Mouse (Mus musculus) cerebellum, adult 2 months (tissue): Measurements from ENCODE around the gene Abca1. TPM values are rescaled to one million over a fixed set of nuclear protein-coding genes. Genes with fewer than 3 reads are reported as not detected.

Source experiments
- DNase-seq, 2 experiments: peaks; one replicate each; pipeline ENCODE4 v3.0.0; 2021
- H3K27ac ChIP-seq: fragments of 200-500 bp; 2 replicates; pipeline ENCODE4 v1.5.1; 2012; ENCODE audit warnings: low read length, control low read depth, inconsistent platforms; ENCODE audit not compliant: insufficient read depth
- H3K27me3 ChIP-seq: fragments of 200-500 bp; 2 replicates; pipeline ENCODE4 v1.6.1; 2012; ENCODE audit warnings: inconsistent platforms, mild to moderate bottlenecking, low read length, moderate library complexity; ENCODE audit not compliant: control insufficient read depth, insufficient read depth
- H3K4me1 ChIP-seq: fragments of 200-500 bp; 2 replicates; pipeline ENCODE4 v1.6.1; 2011; ENCODE audit warnings: low read length; ENCODE audit not compliant: control insufficient read depth, insufficient read depth
- H3K4me3 ChIP-seq: fragments of 200-500 bp; replicated peaks from 2 replicates; pipeline ENCODE3; 2011; ENCODE audit warnings: mild to moderate bottlenecking, low read depth, low read length, control low read depth; ENCODE audit not compliant: insufficient read depth
- CTCF ChIP-seq: fragments of 200-500 bp; IDR thresholded peaks from 2 replicates; pipeline ENCODE4 v1.5.1; 2011; ENCODE audit warnings: low read depth, mild to moderate bottlenecking, control low read depth, low read length, moderate library complexity, borderline replicate concordance; ENCODE audit not compliant: insufficient read depth
- POLR2A ChIP-seq: fragments of 200-500 bp; IDR thresholded peaks from 2 replicates; pipeline ENCODE4 v1.6.1; 2011; ENCODE audit warnings: low read length, control low read depth, borderline replicate concordance; ENCODE audit not compliant: insufficient read depth
- WGBS: fragments of 180-500 bp; shearing (Covaris S2); methylation state at CpG from one replicate; pipeline ENCODE4 v1.1.7; 2018; 5-methylcytosine and 5-hydroxymethylcytosine counted together
- polyA plus RNA-seq: library from polyadenylated mRNA; depleted of rRNA; stranded (reverse); fragments of >200 nt; gene quantifications from 2 replicates; pipeline ENCODE4 v1.2.3, GENCODE M21; 2012

The Abca1 gene
- polyA plus RNA-seq, 1 experiment: 10.0 TPM

GRCm38 (mm10) chr4:53081851-53082250 lies 77.8 kb downstream of the Abca1 start:
- no peak overlapping the region for H3K4me3 ChIP-seq
- DNase-seq: no peak
- no peaks in the 10 kb centered on the region for H3K27me3 ChIP-seq
- no peak overlapping the region for H3K27ac ChIP-seq
- WGBS: 83% methylated on average over 11 of the region's 11 CpGs
- TF ChIP-seq CTCF (no peak), POLR2A (no peak)
- no peaks in the 10 kb centered on the region for H3K4me1 ChIP-seq

- DNase-seq: no peak
- no peak overlapping the region for H3K4me3 ChIP-seq
- no peak for TF ChIP-seq CTCF
- no peak for TF ChIP-seq POLR2A
- no peak overlapping the region for H3K27ac ChIP-seq
- no peaks in the 10 kb centered on the region for H3K27me3 ChIP-seq
- 85% methylated on average over 3 of the region's 3 CpGs for WGBS
- H3K4me1 ChIP-seq: no peaks in the 10 kb centered on the region
These were observed 79.4 kb downstream of the Abca1 start for GRCm38 (mm10) chr4:53080290-53080689.

GRCm38 (mm10) chr4:53078793-53079310 lies 80.8 kb downstream of the Abca1 start:
- 80% methylated on average over 2 of the region's 2 CpGs for WGBS

GRCm38 (mm10) chr4:53076788-53077350 lies 82.8 kb downstream of the Abca1 start:
- H3K27me3 ChIP-seq: no peaks in the 10 kb centered on the region
- H3K27ac ChIP-seq: no peak overlapping the region
- H3K4me1 ChIP-seq: no peaks in the 10 kb centered on the region
- DNase-seq: no peak
- no peak overlapping the region for H3K4me3 ChIP-seq
- TF ChIP-seq CTCF (no peak), POLR2A (no peak)
- 89% methylated on average over 4 of the region's 4 CpGs for WGBS

More at GRCm38 (mm10) chr4:53078793-53079310, 80.8 kb downstream of the Abca1 start:
- no peaks in the 10 kb centered on the region for H3K4me1 ChIP-seq
- no peaks in the 10 kb centered on the region for H3K27me3 ChIP-seq
- no peak overlapping the region for H3K4me3 ChIP-seq
- no peak overlapping the region for H3K27ac ChIP-seq
- DNase-seq: no peak
- TF ChIP-seq CTCF (no peak), POLR2A (no peak)

GRCm38 (mm10) chr4:53073025-53073424 lies 86.7 kb downstream of the Abca1 start:
- H3K4me3 ChIP-seq: no peak overlapping the region
- no peaks in the 10 kb centered on the region for H3K27me3 ChIP-seq
- H3K27ac ChIP-seq: no peak overlapping the region
- no peaks in the 10 kb centered on the region for H3K4me1 ChIP-seq
- TF ChIP-seq POLR2A (no peak), CTCF (no peak)
- no peak for DNase-seq
- WGBS: 88% methylated on average over 7 of the region's 7 CpGs

GRCm38 (mm10) chr4:53062301-53063008 lies 97.2 kb downstream of the Abca1 start:
- Histone ChIP-seq H3K27me3 (no peaks in the 10 kb centered on the region), H3K4me3 (no peak overlapping the region), H3K4me1 (no peaks in the 10 kb centered on the region), H3K27ac (no peak overlapping the region)
- WGBS: 33% methylated on average over 7 of the region's 7 CpGs
- peak; percentile 12 to 38 for DNase-seq
- TF ChIP-seq CTCF (no peak), POLR2A (no peak)

- no peak overlapping the region for H3K4me3 ChIP-seq
- H3K27ac ChIP-seq: no peak overlapping the region
- no peak for TF ChIP-seq POLR2A
- TF ChIP-seq CTCF: no peak
These were observed 113.3 kb downstream of the Abca1 start for GRCm38 (mm10) chr4:53046238-53047022.

More at GRCm38 (mm10) chr4:53046238-53047022, 113.3 kb downstream of the Abca1 start:
- Histone ChIP-seq H3K27me3 (no peaks in the 10 kb centered on the region), H3K4me1 (no peaks in the 10 kb centered on the region)
- no peak for DNase-seq
- 69% methylated on average over 9 of the region's 9 CpGs for WGBS
